In the genomic region with DNA sequence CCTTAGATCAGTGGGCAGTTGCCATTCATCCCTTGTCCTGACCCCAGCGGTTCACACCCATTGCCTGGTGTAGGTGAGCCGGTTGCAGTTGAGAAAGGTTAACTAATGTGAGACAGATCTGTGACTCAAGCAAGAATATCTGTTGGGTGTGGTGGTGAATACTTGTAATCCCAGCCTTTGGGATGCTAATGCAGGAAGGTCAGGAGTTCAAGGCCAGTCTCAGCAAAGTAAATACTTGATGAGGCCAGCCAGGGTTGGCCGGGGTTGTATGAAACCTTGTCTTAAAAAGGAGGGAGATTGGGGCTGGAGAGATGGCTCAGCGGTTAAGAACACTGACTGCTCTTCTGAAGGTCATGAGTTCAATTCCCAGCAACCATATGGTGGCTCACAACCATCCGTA, we compare ENCODE assay signal across 13 mouse cellular contexts.
"Had no signal": no experiment of that assay in that cellular context is flagged by ENCODE, and none has a peak within 500 bp of the region (broad histone marks: within the 10 kb centered on the region; RNA-seq: fewer than 3 reads in every experiment).

No protein-coding gene starts in this region.

- H3K27ac ChIP-seq: left cerebral cortex, adult 2 months; liver, embryonic 15.5 days had no signal

- H3K9ac ChIP-seq: liver, embryonic 15.5 days; midbrain, embryonic 15.5 days had no signal

- H3K4me2 ChIP-seq: liver, embryonic 15.5 days; midbrain, embryonic 15.5 days; neural tube, embryonic 13.5 days had no signal

- H3K4me3 ChIP-seq: left cerebral cortex, adult 2 months; liver, embryonic 15.5 days; midbrain, embryonic 15.5 days; neural tube, embryonic 13.5 days had no signal

- DNase-seq: kidney, adult 2 months; kidney, postnatal 25 days; liver; lung, adult 2 months; lung, postnatal 36 days; retina, postnatal 1 day; right cerebral cortex, postnatal 14 days; thymus, postnatal 4 days had no signal

- ATAC-seq: lung, postnatal 0 days; midbrain, embryonic 15.5 days had no signal

- H3K36me3 ChIP-seq: liver, embryonic 15.5 days; midbrain, embryonic 15.5 days had no signal

- H3K27me3 ChIP-seq: liver, embryonic 15.5 days; midbrain, embryonic 15.5 days; neural tube, embryonic 13.5 days had no signal

- H3K9me3 ChIP-seq: liver, embryonic 15.5 days; midbrain, embryonic 15.5 days; neural tube, embryonic 13.5 days had no signal
